Mouse (Mus musculus) left cerebral cortex, adult 8-10 months (tissue): ENCODE data around the gene Capns1. TPM values are rescaled to one million over a fixed set of nuclear protein-coding genes. Genes with fewer than 3 reads are reported as not detected.
"Not testable (repeated sequence)": the region's sequence is repeated elsewhere in the genome, so short reads cannot be mapped to it uniquely, and the experiment has no call there.

Experiments used
- DNase-seq, 2 experiments: peaks; one replicate each; pipeline ENCODE4 v3.0.0; 2022; ENCODE audit warnings: low spot score in 2 of 2
- total RNA-seq, 4 experiments: library from RNA; stranded (reverse); gene quantifications; 2 replicates each; pipeline ENCODE4 v1.2.4; 2022

Gene Capns1
- total RNA-seq, 4 experiments from 2014 or later: 173 to 205 (median 180) TPM

DNA sequence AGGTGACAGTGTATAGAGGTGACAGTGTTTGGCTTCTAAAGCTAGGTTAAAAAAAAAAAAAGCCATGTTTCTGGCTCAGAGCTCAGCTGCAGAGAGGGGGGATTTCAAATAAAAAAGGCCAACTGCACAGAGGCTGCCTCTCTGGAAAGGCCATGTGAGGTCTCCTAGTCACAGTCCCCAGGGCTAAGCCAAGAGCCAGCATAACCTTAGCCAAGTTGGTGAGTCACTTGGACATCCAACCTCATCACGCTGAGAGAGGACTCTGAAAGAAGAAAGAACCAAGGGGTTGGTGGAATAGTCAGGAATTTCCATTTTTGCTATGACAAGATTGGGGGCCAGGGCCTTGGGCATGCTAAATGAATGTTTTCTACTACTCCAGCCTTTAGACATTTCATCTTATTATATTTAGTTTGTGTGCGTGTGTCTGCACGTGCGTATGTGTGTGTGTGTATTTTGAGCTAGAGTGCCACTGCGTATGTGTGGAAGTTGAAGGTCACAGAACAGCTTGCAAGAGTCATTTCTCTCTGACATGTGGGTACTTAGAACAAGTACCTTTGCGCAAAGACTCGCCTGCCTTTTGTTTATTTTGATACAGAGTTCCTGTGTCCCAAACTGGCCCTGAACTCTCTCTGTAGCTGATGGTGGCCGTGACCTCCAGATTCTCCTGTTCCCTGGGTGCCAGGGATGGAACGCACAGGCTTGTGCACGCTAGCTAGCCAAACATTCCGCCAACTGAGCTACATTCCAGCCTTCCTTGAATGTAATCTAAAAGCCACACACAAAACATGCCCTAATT, 4.5 kb upstream of the Capns1 start:
- no peak for DNase-seq

DNA sequence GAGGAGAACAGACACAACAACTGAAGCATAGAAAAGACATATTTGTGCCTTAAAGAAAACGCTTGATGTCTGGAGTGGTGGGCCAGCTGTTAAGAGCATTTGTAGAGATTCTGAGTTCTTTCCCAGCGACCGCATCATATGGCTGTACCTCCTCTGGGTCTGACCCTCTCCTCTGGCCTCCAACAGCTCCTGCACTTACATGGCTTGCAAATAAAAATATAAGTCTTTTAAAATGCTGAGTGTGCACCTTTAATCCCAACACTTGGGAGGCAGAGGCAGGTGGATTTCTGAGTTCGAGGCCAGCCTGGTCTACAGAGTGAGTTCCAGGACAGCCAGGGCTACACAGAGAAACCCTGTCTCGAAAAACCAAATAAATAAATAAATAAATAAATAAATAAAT, 2.0 kb upstream of the Capns1 start:
- DNase-seq: not testable (repeated sequence)

DNA sequence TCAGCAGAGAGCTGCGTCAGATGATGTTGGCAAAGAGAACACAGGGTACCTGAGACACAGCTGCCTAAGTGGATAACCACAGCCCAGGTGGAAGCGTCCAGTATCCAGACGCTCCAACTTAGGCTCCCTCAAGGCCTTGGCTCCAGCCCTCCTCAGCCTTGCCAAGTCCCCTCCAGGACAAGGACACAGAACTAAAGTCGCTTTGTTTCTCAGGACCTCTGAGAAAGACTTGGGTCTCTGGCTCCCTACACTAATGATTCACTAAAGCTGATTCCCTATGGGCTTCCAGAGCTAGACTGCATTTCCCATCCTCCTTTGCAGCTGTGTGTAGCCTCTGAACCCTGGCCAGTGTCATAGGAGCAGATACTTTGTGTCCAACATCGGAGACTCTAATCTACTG, 1.6 kb upstream of the Capns1 start:
- DNase-seq: no peak

DNA sequence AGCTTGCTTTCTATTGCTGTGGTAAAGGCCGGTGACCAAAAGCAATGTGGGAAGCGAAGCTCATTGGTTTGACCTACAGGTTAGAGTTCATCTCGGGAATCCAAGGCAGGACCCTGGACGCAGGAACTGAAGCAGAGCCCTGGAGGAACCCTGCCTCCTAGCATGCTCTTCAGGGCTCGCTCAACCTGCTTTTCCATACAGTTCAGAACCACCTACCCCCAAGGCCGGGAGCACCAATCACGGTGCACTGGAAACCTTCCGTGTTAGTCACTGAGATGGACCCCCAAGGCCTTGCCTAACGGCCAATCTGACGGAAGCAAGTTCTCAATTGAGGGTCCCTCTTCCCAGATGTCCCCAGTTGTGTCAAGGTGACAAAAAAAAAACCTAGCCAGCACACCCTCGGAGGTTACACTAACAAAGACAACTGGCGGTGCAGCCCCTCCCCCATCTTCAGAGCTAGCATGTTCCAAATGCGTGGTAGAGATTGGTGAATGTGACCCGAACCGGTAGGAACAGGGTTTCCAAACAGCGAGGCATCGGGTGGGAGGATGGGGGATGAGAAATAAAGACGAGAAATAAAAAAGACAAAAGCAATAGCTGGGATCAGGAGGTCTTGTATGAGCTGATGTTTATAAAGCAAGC, 1.0 kb upstream of the Capns1 start:
- DNase-seq: no peak

DNA sequence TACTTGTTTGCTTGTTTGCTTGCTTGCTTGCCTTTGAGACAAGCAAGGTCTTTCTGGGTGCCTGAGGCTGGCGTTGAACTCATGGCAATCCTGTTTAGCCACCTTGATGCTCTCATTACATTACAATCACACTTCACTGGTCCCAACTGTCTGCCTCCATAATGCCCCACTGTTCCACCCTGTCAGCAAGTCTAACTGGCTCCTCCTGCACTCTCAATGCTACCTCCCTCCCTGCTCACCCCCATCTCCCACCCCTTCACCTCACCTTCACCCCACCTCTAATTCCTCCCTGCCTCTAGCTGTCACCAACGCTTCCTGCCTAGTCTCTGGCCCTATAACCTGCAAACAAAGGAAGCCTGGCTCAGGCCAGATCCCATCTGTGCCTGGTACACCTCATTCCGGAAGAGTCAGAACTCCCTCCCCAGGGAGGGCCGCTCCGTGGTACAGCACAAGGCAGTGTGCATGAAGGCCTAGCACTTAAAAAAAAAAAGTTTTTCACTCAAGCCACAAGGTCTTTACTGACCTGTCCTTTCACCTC, 950 bp downstream of the Capns1 start:
- no peak for DNase-seq

DNA sequence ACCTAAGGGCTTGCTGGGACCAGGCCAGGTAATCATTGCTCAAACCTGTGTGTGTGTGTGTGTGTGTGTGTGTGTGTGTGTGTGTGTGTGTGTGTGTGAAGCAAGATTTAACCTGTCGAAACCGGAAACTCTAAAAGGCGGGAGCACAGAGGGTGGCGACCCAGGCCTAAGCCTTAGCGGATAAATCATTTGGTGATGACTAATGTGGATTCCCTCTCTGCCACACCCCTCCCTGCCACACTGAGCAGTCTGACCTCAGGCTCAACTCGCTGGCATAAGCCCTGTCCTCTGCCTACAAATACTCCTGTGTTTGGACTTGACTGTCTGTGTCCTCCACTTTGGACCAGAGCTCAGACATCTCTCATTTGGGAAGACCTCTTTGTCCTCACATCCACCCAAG, 2.4 kb downstream of the Capns1 start:
- DNase-seq: no peak

DNA sequence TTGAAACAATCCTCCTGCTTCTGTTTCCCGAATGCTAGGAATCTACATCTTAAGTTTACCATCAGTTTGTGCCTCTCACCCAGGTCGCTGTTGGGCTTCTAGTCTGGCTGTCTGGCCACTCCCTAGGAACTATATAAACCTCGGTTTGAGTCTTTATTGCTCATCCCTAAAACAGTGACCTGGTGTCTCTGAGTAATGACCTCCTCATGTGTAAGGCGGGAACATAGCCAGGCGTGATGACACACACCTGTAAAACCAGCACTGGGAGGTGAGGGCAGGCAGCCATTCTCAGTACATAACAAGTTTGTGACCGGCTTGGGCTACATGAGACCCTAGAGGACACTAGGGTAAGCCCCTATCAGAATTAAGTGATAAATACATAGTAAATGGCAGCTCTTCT, 3.1 kb downstream of the Capns1 start:
- no peak for DNase-seq

DNA sequence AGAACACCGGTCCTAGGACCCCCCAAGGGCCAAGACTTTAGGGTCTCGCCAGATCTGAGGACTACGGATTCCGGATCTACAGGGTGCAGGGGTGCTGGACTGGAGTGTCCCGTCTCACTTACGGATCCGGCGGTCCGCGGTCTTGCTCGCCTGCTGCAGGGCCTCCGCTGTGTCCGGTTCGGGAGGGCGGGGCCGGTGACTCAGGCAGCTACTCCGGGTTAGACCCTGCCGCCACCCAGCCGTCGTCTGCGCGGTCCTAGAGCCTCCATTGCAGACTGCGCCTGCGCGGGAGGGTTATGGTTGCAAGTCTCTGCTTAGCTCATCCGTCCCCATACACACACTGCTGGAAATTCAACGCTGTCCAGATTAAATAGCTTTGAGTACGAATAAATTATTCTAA, 3.7 kb downstream of the Capns1 start:
- peak; percentile 76 to 93 for DNase-seq

DNA sequence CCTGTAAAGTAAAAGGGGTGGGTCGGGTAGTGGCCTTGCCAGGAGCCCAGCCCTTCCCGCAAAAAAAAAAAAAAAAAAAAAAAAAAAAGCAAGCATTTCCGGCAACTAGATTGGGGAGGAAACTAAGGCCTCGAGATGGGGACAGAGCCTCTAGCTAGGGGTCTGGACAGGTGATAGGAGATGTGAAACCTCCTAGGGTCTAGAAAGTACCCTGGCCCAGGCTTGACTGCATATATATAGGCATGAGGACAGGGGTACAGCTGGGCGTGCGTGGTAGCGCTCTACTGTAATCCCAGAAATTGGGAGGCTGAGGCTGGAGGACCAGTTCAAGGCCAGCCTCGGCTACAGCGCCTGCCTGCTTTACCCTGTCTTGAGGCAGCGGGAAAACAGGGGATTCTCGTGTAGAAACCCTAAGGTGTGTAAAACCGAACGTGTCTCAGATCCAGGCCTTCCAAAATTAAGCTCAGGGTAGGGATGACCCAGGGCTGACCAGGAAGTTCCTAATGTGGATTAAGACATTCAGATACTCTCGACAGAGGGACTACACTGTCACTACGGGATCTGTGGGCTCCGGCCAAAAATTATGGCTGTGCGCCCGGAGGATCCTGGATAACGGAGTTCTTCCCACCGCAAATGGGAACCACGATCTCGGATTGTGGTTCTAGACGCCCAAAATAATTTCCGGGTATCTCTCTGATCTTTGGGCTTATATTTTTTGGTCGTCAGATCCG, 4.3 kb downstream of the Capns1 start:
- no peak for DNase-seq

DNA sequence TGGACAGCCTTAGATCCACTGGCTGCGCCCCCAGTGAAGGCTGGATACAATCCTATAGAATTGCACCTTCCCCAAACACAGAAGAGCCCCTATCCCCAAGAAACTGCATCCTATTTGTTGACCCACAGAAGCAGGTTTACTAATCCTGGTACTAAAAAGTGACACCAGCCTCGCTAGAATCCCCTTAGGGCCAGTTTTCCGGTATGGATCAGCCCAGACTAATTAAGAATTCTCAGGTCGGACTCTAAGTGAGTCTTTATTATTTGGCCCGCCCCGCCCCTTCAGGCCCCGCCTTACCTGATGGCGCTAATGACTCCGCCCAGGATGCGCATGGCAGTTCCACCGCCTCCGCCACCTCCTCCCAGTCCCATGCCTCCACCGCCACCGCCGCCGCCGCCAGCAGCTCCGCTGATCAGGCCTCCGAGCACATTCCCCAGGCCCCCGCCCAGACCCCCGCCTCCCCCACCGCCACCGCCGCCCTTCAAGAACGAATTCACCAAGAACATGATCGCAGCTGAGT, 5.0 kb downstream of the Capns1 start:
- DNase-seq: peak in 1 of 2 experiments; percentile 58

DNA sequence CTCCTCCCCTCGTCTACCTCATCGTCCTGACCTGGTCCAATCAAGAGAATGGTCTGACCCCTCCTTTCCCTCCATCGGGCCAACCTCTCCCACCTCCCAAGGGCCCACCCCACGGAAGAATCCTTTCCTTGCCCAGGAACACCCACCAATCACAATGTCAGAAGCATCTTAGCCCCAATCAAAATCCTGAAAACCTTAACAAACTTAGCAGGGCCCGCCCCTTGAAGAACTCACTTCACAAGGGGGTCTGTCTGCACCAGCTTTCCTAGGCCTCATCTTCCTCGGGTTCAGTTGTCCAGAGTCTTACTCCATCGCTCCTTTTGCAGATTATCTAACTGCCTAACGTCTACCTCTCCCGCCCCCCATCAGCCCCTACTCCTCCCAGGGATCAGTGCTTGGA, 5.6 kb downstream of the Capns1 start:
- no peak for DNase-seq

DNA sequence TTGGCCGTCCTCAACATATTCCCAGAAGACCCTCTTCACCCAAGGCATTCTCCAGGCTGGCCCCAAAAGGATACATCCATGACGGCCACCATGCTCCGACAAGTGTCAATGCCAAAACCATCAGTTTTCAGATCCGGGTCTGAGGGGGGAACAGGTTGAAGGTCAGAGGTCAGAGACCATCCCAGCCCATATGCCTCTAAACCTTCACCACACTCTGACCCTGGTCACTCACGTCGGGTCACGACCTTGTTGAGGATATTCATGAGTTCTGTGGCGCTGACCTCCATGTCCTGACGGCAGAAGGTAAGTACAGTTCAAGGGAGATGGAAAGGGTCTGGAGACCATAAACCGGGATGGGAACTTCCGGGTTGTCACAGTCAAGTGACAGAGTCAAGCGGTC, 6.5 kb downstream of the Capns1 start:
- DNase-seq: no peak

DNA sequence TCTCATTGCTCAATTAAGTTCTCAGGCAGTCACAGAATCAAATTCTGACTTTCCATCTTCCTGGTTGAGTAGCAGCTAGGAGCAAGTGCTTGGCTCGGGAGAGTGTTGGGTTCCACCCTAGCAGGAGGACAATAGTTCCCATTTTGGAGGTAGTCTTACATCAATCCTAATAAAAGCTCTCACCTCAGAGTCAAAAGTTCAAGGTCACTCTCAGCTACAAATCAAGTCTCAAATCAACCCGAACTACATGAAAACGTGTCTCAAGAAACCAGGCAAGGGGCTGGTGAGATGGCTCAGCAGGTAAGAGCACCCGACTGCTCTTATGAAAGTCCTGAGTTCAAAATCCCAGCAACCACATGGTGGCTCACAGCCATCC, 9.5 kb downstream of the Capns1 start:
- no peak for DNase-seq

DNA sequence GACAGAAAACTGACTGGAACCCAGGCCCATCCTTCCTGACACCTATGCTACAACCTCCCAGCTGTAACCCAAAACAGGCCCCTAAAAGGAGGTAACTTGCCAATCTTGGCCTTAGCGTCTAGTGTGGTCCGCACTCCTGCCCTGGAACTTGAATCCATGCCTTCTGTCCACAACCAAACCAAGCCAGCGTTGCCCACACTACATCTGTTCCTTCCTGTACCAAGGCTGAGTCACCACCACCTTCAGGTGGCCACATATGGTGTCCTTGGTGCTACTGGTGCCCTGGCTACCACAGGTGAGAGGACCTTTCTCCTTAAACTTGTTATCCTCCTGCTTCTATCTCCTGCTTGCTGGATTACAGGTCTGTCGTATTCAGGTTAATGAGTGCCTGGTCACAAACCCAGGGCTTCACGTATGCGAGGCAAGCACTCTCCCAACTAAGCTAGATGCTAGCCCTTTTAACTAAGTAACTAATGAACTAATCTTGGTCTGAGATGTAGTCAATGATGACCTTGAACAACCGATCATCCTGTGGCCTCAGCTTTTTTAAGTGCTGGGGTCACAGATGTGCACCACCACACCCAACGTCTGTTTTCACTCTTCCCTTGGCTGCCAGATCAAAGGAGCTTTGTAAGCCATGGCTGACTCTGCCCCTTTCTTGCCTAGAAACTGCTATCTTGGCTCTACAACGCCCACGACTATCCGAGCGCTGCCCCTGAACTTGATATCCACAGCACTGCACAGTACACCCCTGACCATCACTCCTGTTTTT, 10.1 kb downstream of the Capns1 start:
- no peak for DNase-seq

DNA sequence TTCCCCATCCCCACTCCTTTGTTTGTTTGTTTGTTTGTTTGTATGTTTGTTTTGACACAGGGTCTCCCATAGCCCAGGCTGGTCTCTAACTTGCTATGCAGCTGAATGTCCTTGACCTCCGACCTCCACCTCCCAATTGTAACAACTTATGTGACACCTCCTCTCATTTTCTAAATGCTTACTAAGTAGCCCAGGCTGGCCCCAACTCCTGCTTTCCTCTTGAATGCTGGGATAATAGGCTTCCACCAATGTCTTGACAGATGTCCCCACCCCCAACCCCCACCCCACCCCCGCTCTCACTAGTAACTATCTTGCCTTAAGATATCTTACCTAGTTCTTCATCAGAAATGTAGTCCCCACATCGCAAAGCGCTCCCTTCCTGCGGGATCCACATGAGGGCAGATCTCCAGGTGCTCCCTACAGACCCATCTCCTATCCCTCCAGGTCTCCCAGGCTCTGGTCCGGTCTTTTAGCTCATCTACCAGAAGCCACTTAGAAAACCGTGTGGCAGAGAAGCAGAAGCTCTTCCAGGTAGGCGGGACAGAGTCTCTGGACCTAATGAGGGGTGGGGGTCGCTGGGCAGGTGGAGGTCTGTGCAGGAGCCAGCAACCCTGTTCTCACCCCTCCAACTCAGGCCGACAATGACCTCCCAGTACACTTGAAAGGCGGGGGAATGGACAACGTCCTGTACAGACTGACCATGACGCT, 13.8 kb downstream of the Capns1 start:
- no peak for DNase-seq

DNA sequence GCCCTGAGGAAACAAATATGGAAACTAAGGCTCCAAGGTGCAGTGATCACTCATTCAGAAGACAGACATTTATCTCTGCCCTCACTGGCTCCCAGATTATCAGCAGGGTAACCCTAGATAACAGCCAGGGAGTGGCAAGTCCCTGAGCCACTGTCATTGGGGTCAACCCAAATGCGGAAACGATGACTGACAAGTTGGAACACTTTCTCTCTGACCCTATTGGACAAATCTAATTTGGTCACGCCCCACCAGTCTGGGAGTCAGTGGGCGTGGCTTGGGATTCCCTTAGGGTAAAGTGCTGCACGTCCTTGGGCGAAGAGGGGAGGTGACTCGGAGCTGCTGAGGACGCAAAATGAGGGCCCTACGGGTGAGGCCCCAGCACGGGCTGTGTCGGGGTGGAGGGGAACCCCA, 14.7 kb downstream of the Capns1 start, which contains the start of gene Cox7a1:
Cox7a1 (plus strand) TSS at position 266 of the 411 bp plus-strand sequence.
- no peak for DNase-seq

DNA sequence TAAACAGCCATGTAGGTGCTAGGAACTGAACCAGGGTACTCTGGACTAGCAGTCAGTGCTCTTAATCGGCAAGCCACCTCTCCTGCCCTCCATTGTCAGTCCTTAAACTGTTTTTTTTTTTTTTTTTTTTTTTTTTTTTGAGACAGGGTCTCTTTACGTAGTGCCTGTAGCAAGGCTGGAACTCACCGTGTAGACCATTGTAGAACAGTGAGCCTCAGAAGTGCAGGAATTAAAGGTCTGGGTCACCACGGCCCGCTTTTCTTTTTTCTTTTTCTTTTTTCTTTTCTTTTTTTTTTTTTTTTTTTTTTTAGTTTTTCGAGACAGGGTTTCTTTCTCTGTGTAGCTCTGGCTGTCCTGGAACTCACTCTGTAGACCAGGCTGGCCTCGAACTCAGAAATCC, 15.4 kb downstream of the Capns1 start:
- not testable (repeated sequence) for DNase-seq

DNA sequence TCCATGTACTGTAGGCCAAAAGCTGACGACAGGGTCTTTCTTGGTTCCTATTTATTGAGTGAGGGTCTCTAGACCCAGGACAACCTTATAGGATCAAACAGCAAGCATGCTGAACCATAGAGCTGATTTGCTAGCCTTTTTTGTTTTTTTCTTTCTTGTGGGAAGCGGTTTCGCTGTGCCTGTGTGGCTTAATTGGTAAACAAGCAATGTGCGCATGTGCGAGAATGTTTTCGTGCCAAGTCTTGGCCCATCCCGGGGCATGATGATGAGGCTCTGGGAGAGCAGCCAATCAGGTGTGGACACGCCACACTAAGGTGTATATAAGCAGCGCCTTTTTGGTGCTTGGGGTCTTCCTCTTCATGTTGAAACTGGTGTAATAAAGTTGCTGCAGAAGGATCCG, 16.7 kb downstream of the Capns1 start:
- DNase-seq: not testable (repeated sequence)

DNA sequence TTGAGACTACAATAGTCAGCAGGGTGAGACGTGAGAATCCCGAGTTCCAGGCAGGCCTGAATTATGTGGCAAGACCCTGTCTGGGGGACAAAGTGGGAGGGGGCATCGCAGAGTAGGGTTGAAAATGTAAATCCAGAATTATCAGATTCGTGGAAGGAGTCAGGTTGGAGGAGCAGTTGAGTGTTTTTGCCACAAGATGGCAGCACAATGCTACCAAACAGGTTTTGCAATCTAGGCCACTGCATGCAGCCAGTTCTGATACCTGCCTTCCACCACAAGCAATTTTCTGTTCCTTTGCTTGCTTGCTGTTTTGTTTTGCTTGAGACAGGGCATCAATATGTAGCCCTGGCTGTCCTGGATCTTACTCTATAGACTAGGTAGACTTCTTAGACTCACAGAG, 17.3 kb downstream of the Capns1 start:
- peak in 1 of 2 experiments; percentile 68 for DNase-seq

DNA sequence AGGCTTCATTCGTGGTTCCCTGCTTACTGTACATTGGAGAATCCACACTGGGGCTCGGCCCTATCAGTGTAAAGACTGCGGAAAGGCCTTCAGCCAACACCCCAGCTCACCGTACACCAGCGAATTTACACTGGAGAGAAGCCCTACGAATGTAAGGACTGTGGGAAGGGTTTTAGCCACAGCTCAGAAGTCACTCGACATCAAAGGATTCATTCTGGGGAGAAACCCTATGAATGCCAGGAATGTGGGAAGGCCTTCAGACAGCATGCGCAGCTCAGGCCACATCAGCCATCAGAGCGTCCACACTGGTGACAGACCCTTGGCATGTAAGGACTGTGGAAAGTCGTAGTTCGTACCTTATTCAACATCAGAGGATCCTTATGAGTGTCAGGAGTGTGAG, 20.4 kb downstream of the Capns1 start:
- DNase-seq: no peak
